In genomic region chr7:144450661-144451060, GRCm38 (mm10) we compare ENCODE assay signal across 23 mouse cellular contexts. TPM values are rescaled to one million over a fixed set of nuclear protein-coding genes. Genes with fewer than 3 reads are reported as not detected.
DNase-seq lines count a peak whose midpoint lies in the region; ATAC-seq lines count a peak whose summit lies in the region.
"Had no signal": no experiment of that assay in that cellular context is flagged by ENCODE, and none has a peak within 500 bp of the region (broad histone marks: within the 10 kb centered on the region; RNA-seq: fewer than 3 reads in every experiment).

No protein-coding gene starts in this region.

- H3K27ac ChIP-seq in hindbrain, embryonic 15.5 days (replicated peaks): 0 out of 2 replicates have a peak overlapping the region, but pooled peaks have one; percentile 62
- H3K27ac ChIP-seq in hindbrain, embryonic 11.5 days (ENCODE audit: low read depth, low read length): no peak overlapping the region
- H3K27ac ChIP-seq: forebrain, embryonic 10.5 days; heart, adult 2 months; heart, embryonic 10.5 days; hindbrain, embryonic 12.5 days; intestine, embryonic 15.5 days had no signal

- no peak overlapping the region for H3K4me3 ChIP-seq in hindbrain, embryonic 15.5 days
- H3K4me3 ChIP-seq in hindbrain, embryonic 11.5 days (ENCODE audit: low read depth, low read length): no peak overlapping the region
- H3K4me3 ChIP-seq: forebrain, embryonic 10.5 days; heart, adult 2 months; heart, embryonic 10.5 days; heart, embryonic 13.5 days; hindbrain, embryonic 12.5 days; intestine, embryonic 15.5 days had no signal

- DNase-seq in adrenal gland, postnatal 14 days: peak; percentile 33
- no peak for DNase-seq in adrenal gland, adult (ENCODE audit: inconsistent age in 2 of 2, low spot score in 1 of 2)
- DNase-seq in gastrocnemius, adult 18-20 months (ENCODE audit: low spot score): peak; percentile 25
- DNase-seq in gastrocnemius, postnatal 10 days: no peak
- no peak for DNase-seq in hindbrain, embryonic 11.5 days (ENCODE audit: low spot score)
- peak; percentile 23 for DNase-seq in thymus, postnatal 0 days (ENCODE audit: low spot score)
- DNase-seq in thymus, postnatal 4 days: no peak
- DNase-seq: cerebellum, adult 18-20 months; cerebellum, adult 9-11 months; cerebellum, postnatal 36 days; embryo, embryonic 11 days; heart, adult 2 months; heart, postnatal 14 days; heart, postnatal 4 days; kidney, adult 11 months; kidney, adult 8-10 months had no signal

- H3K9me3 ChIP-seq in hindbrain, embryonic 15.5 days: no peaks in the 10 kb centered on the region
- no peaks in the 10 kb centered on the region for H3K9me3 ChIP-seq in hindbrain, embryonic 11.5 days (ENCODE audit: control insufficient read depth, low read length)
- H3K9me3 ChIP-seq: forebrain, embryonic 10.5 days; heart, embryonic 10.5 days; heart, embryonic 13.5 days; hindbrain, embryonic 12.5 days; intestine, embryonic 15.5 days had no signal

- H3K4me2 ChIP-seq in hindbrain, embryonic 15.5 days: no peak overlapping the region
- no peak overlapping the region for H3K4me2 ChIP-seq in hindbrain, embryonic 11.5 days (replicated peaks; ENCODE audit: low read depth, low read length)
- H3K4me2 ChIP-seq: heart, embryonic 13.5 days; hindbrain, embryonic 12.5 days; intestine, embryonic 15.5 days had no signal

- WGBS in hindbrain, embryonic 15.5 days: 90% methylated on average over 9 of the region's 9 CpGs
- WGBS in hindbrain, embryonic 11.5 days: 93% methylated on average over 9 of the region's 9 CpGs

- peaks cover 6% of the 10 kb centered on the region; the same call in 1 of the 2 replicates for H3K4me1 ChIP-seq in hindbrain, embryonic 15.5 days (replicated peaks)
- no peaks in the 10 kb centered on the region for H3K4me1 ChIP-seq in hindbrain, embryonic 11.5 days (replicated peaks; ENCODE audit: control insufficient read depth, insufficient read depth, low read length)
- H3K4me1 ChIP-seq: forebrain, embryonic 10.5 days; heart, embryonic 10.5 days; hindbrain, embryonic 12.5 days; intestine, embryonic 15.5 days had no signal

- H3K27me3 ChIP-seq in hindbrain, embryonic 15.5 days: no peaks in the 10 kb centered on the region
- no peaks in the 10 kb centered on the region for H3K27me3 ChIP-seq in hindbrain, embryonic 11.5 days (ENCODE audit: control insufficient read depth, insufficient read depth, low read length)
- H3K27me3 ChIP-seq: heart, embryonic 13.5 days; hindbrain, embryonic 12.5 days; intestine, embryonic 15.5 days had no signal

- no peak for ATAC-seq in hindbrain, embryonic 15.5 days (ENCODE audit: low FRiP score, low read depth)
- ATAC-seq in hindbrain, embryonic 11.5 days (ENCODE audit: low FRiP score): no peak
- ATAC-seq: activated CD4-positive, CD25-positive, alpha-beta regulatory T cell, adult 4 months; intestine, embryonic 15.5 days had no signal

- peaks cover 74% of the 10 kb centered on the region for H3K36me3 ChIP-seq in hindbrain, embryonic 15.5 days
- peaks cover 31% of the 10 kb centered on the region for H3K36me3 ChIP-seq in hindbrain, embryonic 11.5 days (ENCODE audit: control insufficient read depth, insufficient read depth, low read length)

- H3K9ac ChIP-seq in hindbrain, embryonic 15.5 days: no peak overlapping the region
- no peak overlapping the region for H3K9ac ChIP-seq in hindbrain, embryonic 11.5 days (ENCODE audit: low read depth, low read length)
- H3K9ac ChIP-seq: heart, embryonic 13.5 days; hindbrain, embryonic 12.5 days; intestine, embryonic 15.5 days had no signal

RNA-seq across cellular contexts. Expression of gene Cttn, which starts 20.1 kb away (rescaled TPM):
- 127 and 136 TPM in 2 replicates for total RNA-seq in adrenal gland, postnatal 14 days (2021)
- 10 to 100 TPM; 17.9 to 21.6 TPM for total RNA-seq in gastrocnemius, adult 18-20 months (2021)
- 10 to 100 TPM; 55.7 to 62.8 TPM for total RNA-seq in gastrocnemius, postnatal 10 days (2021)
- polyA plus RNA-seq in hindbrain, embryonic 15.5 days (2015; fragmentation: Nextera tagmentation; extraction: Ambion mirVana): 171 and 187 TPM in 2 replicates
- 174 and 196 TPM in 2 replicates for polyA plus RNA-seq in hindbrain, embryonic 11.5 days (2014; fragmentation: Nextera tagmentation; extraction: Ambion mirVana)
- 37.3 and 38.9 TPM in 2 replicates for polyA plus RNA-seq in thymus, postnatal 0 days (2015; fragmentation: Nextera tagmentation; extraction: Ambion mirVana)

Comparison
In these comparisons a context has a peak if more than half of its experiments do, and no peak if none do; other contexts are left out.
1. DNase-seq: peak in adrenal gland, postnatal 14 days (single experiment), gastrocnemius, adult 18-20 months (single experiment) and thymus, postnatal 0 days (single experiment); none in adrenal gland, adult (0 of 2), gastrocnemius, postnatal 10 days (single experiment), hindbrain, embryonic 11.5 days (single experiment) and thymus, postnatal 4 days (single experiment).